Mouse (Mus musculus) retina, embryonic 14.5 days (tissue): ENCODE data around the gene Akap10.
"Not testable (repeated sequence)": the region's sequence is repeated elsewhere in the genome, so short reads cannot be mapped to it uniquely, and the experiment has no call there.

Experiments
- DNase-seq: peaks from one replicate; pipeline ENCODE4 v3.0.0-alpha.2; 2015; ENCODE audit warnings: low spot score

Akap10 gene

DNA sequence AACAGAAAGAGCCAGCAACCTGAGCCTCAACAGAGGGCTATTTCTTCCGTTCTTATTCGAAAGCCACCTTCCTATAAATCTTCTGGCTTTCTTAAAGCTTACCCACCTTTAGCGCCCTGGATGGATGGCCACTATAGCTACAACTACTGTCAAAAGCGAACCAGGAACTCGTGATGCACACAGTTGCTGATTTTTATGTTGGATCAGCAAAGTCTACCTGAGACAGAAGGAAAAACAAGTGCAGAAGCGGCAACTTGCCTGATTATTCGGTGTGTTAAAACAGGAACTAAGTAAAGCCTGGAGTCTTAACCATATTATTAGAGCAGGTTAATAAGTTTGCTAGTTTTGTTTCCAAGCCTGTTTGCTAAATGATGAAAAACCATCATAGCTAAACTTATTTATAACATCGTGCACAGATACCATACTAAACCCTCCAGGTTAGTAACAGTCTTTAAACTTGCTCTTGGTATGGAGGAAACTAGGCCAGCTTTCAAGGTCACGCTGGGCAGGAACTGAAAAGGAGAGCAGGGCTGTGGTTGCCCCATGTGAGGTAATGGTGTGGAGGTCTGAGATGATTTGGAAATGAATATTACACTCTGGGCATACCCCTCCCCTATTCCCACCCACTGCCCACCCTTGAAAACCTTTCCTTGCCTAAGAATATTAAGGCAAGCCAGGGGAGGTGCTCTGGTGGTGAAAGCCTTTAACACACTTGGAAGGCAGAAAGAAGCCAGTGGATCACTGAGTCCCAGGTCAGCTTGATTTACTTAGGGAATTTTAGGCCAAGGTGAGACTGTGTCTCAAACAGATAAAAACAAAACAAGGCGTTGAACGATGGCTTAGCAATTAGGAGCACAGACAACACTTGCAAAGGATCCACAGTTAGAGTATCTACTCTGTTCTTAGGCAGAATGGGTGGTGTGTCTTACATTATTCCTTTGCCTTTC is 861 bp upstream of the Akap10 start:
- DNase-seq = peak; percentile 19

DNA sequence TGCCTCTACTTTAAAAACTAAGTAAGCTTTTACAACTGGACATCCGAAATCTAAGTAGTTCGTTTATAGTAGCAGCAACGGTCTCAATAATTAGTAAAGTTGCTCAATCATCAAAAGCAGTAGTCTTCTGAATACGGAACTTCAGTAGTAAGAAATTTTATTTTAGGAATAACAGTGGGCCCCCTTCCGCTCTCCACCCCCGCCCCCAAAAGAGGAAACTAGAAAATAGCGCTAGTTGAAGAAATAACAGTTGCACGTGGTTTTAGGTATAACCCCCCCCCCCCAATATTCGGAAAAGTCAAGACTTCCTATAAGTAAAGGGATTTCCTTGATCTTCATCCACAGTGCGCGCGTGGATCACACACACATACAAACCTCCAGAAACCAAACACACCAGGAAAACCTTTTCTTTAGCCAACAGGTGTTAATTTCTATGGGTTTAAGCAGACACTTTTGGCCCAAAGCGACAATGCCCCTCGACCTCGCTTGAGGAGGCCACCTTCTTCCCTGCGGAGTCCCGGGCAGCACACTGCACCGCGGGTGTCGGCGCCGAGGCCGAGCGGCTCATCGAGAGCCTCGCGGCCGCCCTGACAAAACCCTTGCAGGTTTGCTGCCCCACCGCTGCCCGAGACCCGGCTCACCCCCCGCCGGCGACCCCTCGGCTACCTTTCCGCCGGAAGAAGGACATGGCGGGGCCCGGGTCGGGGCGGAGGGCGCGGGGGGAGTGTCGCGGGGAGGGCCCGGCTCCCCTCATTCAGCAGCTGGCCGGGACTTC is 542 bp downstream of the Akap10 start:
- no peak for DNase-seq

DNA sequence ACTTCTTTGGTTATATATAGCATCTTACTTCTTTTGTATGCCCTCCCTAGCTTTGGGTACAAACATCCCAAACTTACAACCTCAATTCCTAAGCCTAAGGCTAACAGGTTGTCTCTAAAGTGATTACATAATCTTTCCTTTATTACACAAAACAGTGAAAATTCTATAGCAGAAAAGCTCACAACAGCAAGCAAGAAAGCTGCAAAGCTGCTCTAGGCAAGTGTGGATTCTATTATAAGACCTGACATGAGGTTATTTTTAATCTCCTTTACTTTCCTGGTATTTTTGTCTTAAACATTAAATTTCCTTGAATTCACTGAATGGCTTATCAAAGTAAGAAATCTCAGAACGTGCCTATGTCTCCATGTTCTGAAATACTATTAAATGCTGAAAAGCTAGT is 6.7 kb downstream of the Akap10 start:
- no peak for DNase-seq

DNA sequence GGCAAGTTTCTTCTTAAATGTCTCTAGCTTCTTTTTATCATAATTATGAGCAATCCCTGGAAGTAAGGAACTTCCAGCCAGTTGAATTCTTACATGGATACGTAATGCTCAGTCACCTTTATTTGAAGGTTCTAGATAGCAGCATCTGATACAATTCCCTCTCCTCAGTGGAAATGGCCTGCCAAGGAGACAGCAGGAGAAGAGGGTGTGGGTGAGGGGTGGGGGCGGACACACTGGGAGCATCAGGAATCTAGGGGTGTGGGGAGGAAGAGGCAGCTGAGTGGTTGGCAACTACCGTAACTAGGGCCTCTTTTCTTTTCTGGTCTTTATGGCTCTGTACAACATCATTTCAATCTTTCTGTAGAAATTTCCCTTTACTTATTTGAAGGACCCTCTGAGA is 10.3 kb downstream of the Akap10 start:
- DNase-seq = no peak

GRCm38 (mm10) chr11:61908315-61908714 is 21.7 kb downstream of the Akap10 start:
- DNase-seq = no peak

DNA sequence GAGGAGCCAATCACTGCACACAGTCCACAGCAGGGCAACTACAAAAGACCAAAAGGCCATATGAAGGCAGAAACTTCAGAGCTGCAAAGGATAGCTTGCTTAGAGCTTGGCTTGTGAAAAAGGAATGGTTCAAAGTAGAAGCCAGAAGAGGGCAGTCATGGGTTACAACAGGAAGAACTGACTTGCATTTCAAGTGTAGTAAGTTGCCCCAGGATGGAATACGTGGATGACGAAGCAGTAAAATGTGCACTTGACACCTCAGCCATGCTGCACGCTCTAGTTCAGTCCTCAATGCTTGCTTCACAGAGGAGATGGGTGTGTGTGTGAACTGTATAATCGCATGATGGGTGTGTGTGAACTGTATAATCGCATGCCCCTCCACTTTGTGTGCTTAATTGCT is 47.9 kb downstream of the Akap10 start:
- peak; percentile 5 for DNase-seq

- DNase-seq = no peak
Observed at GRCm38 (mm10) chr11:61879921-61880320, 50.1 kb downstream of the Akap10 start.

- DNase-seq = no peak
Observed at GRCm38 (mm10) chr11:61871881-61872280, 58.2 kb downstream of the Akap10 start.

DNA sequence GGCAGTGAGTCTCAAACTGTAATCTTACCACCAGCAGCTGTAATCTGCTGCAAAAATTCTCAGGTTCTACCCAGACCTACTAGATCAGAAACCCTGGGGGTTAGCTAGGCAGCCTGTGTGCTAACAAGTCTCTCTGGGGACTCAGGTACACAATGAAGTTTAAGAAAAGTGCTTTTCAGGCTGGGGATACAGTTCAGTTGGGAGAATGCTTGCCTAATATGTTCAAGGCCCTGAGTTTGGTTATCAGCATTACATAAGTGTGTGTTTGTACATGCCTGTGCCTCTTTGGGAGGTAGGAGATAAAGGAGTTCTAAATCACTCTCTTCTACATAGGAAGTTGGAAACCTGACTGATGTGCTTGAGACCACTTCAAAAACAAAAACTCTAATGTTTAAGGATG is 63.2 kb downstream of the Akap10 start:
- DNase-seq = no peak

GRCm38 (mm10) chr11:61861781-61862547 is 68.1 kb downstream of the Akap10 start:
- no peak for DNase-seq

- no peak for DNase-seq
Observed at GRCm38 (mm10) chr11:61859316-61859715, 70.7 kb downstream of the Akap10 start.

DNA sequence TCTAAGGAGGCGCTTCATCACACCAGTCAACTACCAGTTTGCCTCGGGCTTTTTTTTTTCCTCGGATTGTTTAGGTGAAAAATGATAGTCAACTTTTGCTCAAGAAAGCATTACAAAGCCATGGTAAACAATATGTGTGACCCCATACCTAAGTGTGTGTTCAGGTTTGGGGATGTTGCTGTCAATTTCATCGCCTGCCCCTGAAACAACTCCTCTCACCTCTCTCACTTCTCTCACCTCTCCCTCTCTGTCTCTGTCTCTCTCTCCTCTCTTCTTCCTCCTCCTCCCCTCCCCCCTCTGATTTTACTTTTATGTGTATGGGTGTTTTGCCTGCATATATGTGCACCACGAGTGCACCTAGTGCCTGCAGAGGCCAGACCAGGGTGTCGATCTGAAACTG is 74.5 kb downstream of the Akap10 start:
- DNase-seq = no peak

DNA sequence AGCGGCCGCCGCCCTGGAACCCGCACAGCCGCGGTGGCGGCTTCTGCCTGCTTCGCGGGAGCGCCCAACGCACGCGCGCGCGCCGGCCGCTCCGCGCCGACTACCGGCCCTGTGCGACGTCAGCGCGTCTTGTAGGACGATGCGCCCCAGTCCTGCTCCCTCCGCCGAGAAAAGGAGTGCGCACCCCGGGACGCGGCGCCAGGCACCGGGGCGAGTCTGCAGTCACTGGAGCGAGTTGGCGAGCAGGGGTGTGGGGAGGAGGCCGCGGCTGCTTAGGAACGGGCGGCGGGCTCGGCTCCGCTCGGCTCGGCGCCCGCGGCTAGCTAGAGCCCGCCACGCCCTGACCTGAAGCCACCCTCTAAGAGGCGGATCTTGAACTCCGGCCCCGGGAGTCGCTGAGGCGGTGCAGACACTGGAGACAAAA is 75.1 kb downstream of the Akap10 start, which contains the start of gene Ulk2:
Ulk2 (minus strand) TSS at position 86 of the 424 bp plus-strand sequence.
- peak; percentile 91 for DNase-seq

DNA sequence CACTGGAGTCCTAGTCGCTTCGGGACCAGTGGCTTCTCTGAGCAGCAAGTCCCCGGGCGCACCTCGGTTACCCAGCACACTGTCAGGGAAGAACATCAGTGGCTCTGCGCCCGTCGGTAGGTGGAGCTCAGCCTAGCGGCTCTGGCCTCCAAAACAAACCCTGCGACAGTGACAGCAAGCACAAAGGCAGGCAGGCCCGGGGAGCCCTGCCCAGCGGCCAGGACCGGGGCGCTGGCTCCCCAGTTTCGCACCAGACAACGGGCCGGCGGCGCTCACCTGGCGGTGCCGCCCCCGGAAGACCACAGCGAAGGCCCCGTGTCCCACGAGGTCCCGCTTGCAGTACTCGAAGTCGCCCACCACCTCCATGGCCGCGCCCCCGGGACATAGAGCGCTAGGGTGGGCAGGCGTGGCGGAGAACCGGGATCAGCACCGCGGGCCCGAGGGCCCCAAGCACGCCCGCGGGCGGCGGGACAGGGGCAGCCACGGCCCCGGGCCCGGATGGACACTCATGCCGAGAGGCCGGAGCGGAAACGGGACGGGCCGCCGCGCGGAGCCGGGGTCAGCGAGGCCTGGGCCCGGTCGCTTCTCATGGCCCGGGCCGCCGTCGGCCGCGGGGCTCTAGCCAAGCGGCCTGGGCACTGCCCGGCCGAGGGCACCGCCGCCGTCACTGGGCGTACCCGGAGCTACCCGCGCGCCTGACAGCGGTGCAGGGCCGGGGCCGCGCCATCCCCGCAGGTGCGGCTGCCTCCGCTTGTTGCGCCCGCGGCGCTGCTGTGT is 75.7 kb downstream of the Akap10 start:
- DNase-seq = peak; percentile 81

DNA sequence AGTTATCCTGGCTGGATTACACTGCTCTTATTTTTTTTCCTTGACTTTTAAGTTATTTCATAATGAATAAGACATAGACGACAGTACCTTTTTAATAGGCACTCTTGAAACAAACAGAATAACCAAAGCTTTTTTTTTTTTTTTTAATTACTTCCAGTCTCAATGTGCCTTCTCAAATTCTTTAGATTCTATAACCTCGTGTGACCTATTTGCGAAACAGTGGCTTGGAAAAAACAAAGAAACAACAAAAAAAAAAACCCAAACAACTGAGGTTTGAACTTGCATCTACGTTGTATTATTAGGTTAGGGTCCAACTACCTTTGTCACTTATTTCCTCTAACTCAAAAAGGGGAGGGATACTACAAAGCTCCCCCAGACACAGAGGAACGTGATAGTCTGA is 76.4 kb downstream of the Akap10 start:
- DNase-seq = no peak

DNA sequence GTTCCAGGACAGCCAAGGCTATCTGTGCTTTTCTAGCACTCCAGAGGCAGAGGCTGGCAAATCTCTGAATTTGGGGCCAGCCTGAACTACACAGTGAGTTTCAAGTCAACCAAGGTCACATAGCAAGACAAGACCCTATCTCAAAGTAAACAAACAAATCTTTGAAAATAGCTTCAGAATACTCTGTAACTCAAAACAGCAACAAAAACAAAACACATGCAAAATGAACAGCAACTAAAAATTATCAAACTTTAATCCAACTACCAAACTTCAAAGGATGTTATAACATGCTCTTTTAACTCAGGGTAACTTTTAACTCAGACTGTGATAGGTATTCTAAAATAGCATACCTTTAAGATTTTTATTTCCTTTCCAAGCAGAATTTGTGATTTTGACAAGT is 77.1 kb downstream of the Akap10 start:
- no peak for DNase-seq

DNA sequence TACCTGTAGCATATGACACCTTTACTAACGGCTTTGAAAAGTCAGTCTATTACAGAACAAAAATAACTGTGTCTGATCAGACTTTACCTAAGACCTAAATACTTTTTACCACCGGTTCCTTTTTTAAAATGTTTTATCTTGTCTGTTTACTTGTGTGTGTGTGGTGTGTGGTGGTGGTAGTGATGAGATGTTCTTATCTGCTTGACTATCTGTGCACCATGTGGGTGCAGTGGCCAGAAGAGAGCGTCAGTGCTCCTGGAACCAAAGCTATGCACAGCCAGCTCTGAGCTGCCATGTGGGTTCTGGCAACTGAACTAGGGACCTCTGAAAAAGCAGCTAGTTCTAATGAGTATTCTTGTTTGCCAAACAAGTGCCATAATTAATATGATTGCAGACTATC is 78.9 kb downstream of the Akap10 start:
- DNase-seq = no peak

- not testable (repeated sequence) for DNase-seq
Observed at GRCm38 (mm10) chr11:61840663-61841062, 89.4 kb downstream of the Akap10 start.

GRCm38 (mm10) chr11:61839940-61840339 is 90.1 kb downstream of the Akap10 start:
- no peak for DNase-seq

- DNase-seq = no peak
Observed at GRCm38 (mm10) chr11:61839182-61839581, 90.9 kb downstream of the Akap10 start.
